Mouse (Mus musculus) forebrain, embryonic 10.5 days (tissue): Measurements from ENCODE around the gene Prl7d1. TPM values are rescaled to one million over a fixed set of nuclear protein-coding genes. Genes with fewer than 3 reads are reported as not detected.
"Not testable (repeated sequence)": the region's sequence is repeated elsewhere in the genome, so short reads cannot be mapped to it uniquely, and the experiment has no call there.

ENCODE experiments used
- DNase-seq: peaks from one replicate; pipeline ENCODE4 v3.0.0-alpha.2; 2017; ENCODE audit warnings: low spot score; ENCODE audit errors: extremely low spot score
- H3K27ac ChIP-seq: fragments of 300-500 bp; sonication (generic); 2 replicates; pipeline ENCODE4 v1.5.1; 2016; ENCODE audit warnings: mild to moderate bottlenecking
- H3K27me3 ChIP-seq: fragments of 300-500 bp; sonication (generic); 2 replicates; pipeline ENCODE4 v1.6.1; 2016; ENCODE audit warnings: mild to moderate bottlenecking; ENCODE audit not compliant: poor library complexity, severe bottlenecking
- H3K36me3 ChIP-seq: fragments of 300-500 bp; sonication (generic); replicated peaks from 2 replicates; pipeline ENCODE4 v1.6.1; 2016; ENCODE audit warnings: mild to moderate bottlenecking, moderate library complexity
- H3K4me1 ChIP-seq: fragments of 300-500 bp; sonication (generic); 2 replicates; pipeline ENCODE4 v1.6.1; 2016
- H3K4me3 ChIP-seq: fragments of 300-500 bp; sonication (generic); 2 replicates; pipeline ENCODE4 v1.5.1; 2016; ENCODE audit warnings: mild to moderate bottlenecking, moderate library complexity
- H3K9me3 ChIP-seq: fragments of 300-500 bp; sonication (generic); 2 replicates; pipeline ENCODE4 v1.6.1; 2016; ENCODE audit warnings: mild to moderate bottlenecking, moderate library complexity
- WGBS: fragments of 180-500 bp; shearing (Covaris S2); methylation state at CpG from one replicate; pipeline ENCODE4 v1.1.7; 2016; 5-methylcytosine and 5-hydroxymethylcytosine counted together
- polyA plus RNA-seq: library from polyadenylated mRNA; unstranded; fragments of >200 nt; fragmentation: Nextera tagmentation; extraction: Ambion mirVana; gene quantifications from 2 replicates; pipeline ENCODE4 v1.2.1, GENCODE M21; 2016

Prl7d1 gene
- polyA plus RNA-seq = not detected in 2 replicates

- H3K36me3 ChIP-seq = no peaks in the 10 kb centered on the region
- no peak for DNase-seq
- WGBS = 91% methylated on average over 5 of the region's 5 CpGs
- no peaks in the 10 kb centered on the region for H3K4me1 ChIP-seq
- H3K27me3 ChIP-seq = no peaks in the 10 kb centered on the region
- no peak within 1 kb of the TSS for H3K27ac ChIP-seq
- H3K4me3 ChIP-seq = no peak within 1 kb of the TSS
- no peaks in the 10 kb centered on the region for H3K9me3 ChIP-seq
Measured at GRCm38 (mm10) chr13:27716636-27717035, at the start of gene Prl7d1. Prl7d1 (minus strand) TSS chr13:27716736.

DNA sequence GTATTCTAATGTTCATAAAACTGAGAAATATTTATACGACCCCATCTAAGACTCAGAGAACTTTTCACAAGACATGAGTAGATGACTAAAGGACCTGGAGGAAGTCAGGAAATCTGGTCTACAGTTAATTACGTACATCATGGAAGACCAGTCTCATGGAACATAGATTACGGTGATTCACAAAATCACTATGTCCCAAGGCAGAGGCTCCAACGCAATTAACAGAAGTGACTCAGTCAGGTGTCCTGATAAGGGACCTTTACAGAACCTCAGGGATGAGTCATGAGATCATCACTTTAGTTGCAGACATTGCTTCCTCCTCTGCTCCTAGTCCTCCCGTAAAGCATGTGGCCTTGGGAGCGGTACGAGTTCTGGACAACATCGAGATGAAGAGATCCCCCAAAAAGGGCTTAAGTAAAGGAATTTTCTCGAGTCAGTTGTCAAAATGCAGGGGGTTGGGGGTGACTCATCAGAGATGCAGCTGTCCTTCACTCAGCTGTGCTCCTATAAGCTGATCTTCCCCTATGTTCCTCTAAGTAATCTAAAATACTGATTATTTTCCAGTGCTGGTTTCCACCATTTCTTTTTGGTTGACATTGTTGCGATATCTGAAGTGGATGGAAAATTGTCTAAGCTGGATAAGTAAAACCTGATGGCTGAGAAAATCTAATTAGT lies 18.1 kb upstream of the Prl7d1 start:
- H3K9me3 ChIP-seq = no peaks in the 10 kb centered on the region
- WGBS = 92% methylated on average over 10 of the region's 10 CpGs
- DNase-seq = no peak
- no peak overlapping the region for H3K4me3 ChIP-seq
- H3K27me3 ChIP-seq = no peaks in the 10 kb centered on the region
- H3K36me3 ChIP-seq = no peaks in the 10 kb centered on the region
- H3K27ac ChIP-seq = no peak overlapping the region
- H3K4me1 ChIP-seq = no peaks in the 10 kb centered on the region

- H3K36me3 ChIP-seq, H3K27ac ChIP-seq, H3K4me3 ChIP-seq, H3K9me3 ChIP-seq, H3K4me1 ChIP-seq, DNase-seq, H3K27me3 ChIP-seq: not testable (repeated sequence)
- WGBS = 86% methylated on average over 5 of the region's 5 CpGs
Measured at GRCm38 (mm10) chr13:27730286-27730959, 13.9 kb upstream of the Prl7d1 start.

DNA sequence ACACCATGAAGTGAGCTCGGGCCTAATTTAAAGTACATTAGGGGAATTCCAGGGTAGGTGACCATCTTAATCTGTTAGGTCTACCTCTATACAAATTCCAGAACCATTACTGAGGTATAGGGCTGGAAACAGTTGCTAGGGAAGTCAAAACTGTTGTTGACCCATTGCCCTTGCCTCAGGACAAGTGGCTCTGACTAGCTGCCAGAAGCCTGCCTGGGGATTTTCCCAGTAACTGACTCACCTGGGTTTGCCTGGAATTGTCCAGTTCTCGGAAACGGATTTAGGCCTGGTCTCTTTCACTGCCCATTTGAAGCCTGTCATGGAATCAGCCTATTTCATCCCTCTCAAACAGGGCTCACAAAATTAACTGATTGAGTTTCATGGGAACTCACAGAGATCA lies 8.5 kb upstream of the Prl7d1 start:
- not testable (repeated sequence) for H3K9me3 ChIP-seq, H3K4me1 ChIP-seq, H3K36me3 ChIP-seq, DNase-seq, H3K4me3 ChIP-seq, H3K27me3 ChIP-seq, H3K27ac ChIP-seq
- WGBS = 98% methylated on average over 3 of the region's 3 CpGs

- no peaks in the 10 kb centered on the region for H3K9me3 ChIP-seq
- no peak overlapping the region for H3K4me3 ChIP-seq
- WGBS = 78% methylated on average over 2 of the region's 2 CpGs
- no peaks in the 10 kb centered on the region for H3K27me3 ChIP-seq
- DNase-seq = no peak
- no peaks in the 10 kb centered on the region for H3K4me1 ChIP-seq
- H3K27ac ChIP-seq = no peak overlapping the region
- no peaks in the 10 kb centered on the region for H3K36me3 ChIP-seq
Measured at GRCm38 (mm10) chr13:27706521-27706920, 10.0 kb downstream of the Prl7d1 start.

DNA sequence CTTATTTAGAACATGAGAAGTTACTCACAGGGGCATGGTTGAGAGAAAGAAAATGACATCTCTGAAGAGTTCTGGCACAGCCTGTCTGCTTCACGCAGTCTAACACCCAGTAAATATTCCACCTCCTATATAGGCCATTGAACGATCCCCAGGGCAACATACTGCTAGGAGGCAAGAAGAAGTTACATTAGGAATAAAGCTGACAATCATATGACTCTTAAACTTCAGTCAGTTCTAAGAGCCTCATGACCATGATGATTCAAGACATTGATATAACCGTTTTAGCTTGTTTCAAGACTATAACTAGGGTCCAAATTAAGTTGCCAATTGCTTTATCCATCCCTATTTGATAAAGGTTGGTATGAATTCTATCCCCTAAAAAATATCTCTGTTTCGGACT lies 48.6 kb downstream of the Prl7d1 start, which contains the start of gene Prl7a2:
TSS of gene Prl7a2 (minus strand) at position 101 of the 400 bp plus-strand sequence.
- Histone ChIP-seq H3K36me3 (no peaks in the 10 kb centered on the region), H3K4me1 (no peaks in the 10 kb centered on the region), H3K9me3 (no peaks in the 10 kb centered on the region), H3K4me3 (no peak within 1 kb of the TSS), H3K27ac (no peak within 1 kb of the TSS), H3K27me3 (no peaks in the 10 kb centered on the region)
- DNase-seq = no peak
- 85% methylated on average over 4 of the region's 4 CpGs for WGBS

DNA sequence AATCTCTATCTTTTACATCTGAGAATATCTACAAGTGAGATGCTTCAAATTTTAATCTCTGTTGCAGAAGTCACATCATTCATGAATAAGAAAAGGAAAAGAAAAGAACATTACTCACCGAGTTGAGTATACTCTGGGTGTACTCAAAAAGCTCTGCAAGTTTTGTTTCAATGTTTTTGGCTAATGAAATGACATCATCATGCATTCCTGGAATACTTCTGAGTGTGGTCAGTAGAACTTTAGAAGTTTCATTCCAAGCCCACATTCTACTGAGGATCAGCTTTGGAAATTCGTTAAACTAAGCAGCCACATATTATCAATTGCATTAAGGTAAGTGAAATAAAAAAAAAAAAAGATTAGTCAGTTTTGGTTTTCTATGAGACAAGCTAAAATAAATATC lies 55.8 kb downstream of the Prl7d1 start:
- no peaks in the 10 kb centered on the region for H3K4me1 ChIP-seq
- 89% methylated on average over 2 of the region's 2 CpGs for WGBS
- no peaks in the 10 kb centered on the region for H3K9me3 ChIP-seq
- no peak for DNase-seq
- no peak overlapping the region for H3K4me3 ChIP-seq
- H3K27me3 ChIP-seq = no peaks in the 10 kb centered on the region
- no peak overlapping the region for H3K27ac ChIP-seq
- H3K36me3 ChIP-seq = no peaks in the 10 kb centered on the region

Other genes with a start within 250 kb of the Prl7d1 start
- not detected in 2 replicates for gene Prl8a8, start 203.5 kb downstream of the Prl7d1 start, polyA plus RNA-seq
- not detected in 2 replicates for gene Prl8a9, start 152.1 kb downstream of the Prl7d1 start, polyA plus RNA-seq
- gene Prl8a1, start 134.6 kb downstream of the Prl7d1 start, polyA plus RNA-seq = not detected in 2 replicates
- gene Prl7b1, start 106.2 kb downstream of the Prl7d1 start, polyA plus RNA-seq = not detected in 2 replicates
- not detected in 2 replicates for gene Prl7a1, start 74.2 kb downstream of the Prl7d1 start, polyA plus RNA-seq
- gene Prl7a2, start 48.7 kb downstream of the Prl7d1 start, polyA plus RNA-seq = not detected in 2 replicates
- gene Prl7c1, start 64.1 kb upstream of the Prl7d1 start, polyA plus RNA-seq = not detected in 2 replicates
- not detected in 2 replicates for gene Prl2a1, start 84.9 kb upstream of the Prl7d1 start, polyA plus RNA-seq
- not detected in 2 replicates for gene Prl2c1, start 132.6 kb upstream of the Prl7d1 start, polyA plus RNA-seq